Mouse (Mus musculus): ENCODE data around the gene Lats2.

Lats2 gene

DNA sequence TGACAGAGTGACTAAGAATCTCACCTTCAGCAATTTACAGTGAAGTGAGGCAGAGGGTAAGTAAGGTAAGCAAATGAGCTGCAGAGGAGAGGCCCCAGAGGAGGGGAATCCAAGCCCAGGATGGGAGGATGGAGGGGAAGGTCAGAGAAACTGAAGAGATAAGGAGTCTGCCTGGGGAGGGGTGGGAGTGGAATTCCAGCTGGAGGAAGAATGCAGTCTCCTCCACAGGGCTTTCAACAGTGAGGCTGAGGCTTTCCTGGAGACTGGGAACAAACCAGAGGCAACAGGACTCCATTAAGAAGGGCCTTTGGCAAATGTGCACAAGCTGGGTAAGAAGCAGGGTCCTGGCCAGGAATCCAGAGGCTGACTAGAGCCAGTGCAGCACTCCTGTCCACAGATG lies 21.1 kb downstream of the Lats2 start:
- no peak for DNase-seq (ENCODE audit: low read depth, low spot score)

DNA sequence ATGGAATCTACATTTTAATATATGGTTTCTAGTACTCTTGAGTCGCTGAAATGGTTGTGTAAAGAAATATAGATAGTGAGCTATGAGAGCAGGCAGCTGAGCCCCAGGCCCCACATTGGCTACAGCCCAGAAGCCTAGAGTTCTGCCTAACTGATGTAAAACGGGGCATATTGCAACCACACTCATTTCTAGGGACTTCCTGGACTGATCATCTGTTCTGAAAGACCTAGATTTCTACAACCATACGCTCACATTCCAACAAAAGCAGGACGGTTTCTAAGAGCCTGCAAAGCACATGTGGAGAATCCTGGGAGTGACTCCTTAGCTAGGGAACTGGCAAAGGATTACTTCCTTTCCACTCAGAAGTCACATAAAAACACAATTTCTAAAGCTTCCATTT lies 22.0 kb downstream of the Lats2 start:
- DNase-seq (ENCODE audit: low read depth, low spot score), result no peak

DNA sequence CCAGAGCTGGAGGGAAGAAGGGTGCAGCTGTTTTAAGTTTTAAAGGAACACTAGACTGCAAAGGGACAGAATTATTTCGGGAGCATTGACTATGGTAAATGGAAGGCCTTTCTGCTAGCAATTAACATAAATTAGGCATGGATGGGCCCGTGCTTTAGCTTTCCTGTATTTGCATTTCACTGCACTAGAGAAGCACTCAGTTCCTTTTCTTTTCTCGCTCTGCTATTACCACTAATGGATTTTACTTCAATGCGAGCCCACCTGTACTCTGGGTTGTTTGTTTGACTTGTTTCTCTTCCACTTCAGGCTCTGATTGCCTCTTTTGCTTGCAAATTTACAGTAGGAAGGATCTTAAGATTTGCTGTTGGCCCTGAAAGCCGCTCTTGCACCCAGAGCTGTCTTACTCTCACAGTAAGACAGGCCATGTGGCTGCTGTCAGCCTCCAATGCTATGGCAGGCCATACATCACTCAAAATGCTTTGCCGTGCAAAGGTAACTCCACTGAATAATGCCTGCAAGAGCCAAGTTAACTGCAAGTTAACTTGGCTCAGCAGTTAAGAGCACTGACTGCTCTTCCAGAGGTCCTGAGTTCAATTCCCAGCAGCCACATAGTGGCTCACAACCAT lies 25.4 kb downstream of the Lats2 start:
- no peak for DNase-seq (ENCODE audit: low read depth, low spot score)

DNA sequence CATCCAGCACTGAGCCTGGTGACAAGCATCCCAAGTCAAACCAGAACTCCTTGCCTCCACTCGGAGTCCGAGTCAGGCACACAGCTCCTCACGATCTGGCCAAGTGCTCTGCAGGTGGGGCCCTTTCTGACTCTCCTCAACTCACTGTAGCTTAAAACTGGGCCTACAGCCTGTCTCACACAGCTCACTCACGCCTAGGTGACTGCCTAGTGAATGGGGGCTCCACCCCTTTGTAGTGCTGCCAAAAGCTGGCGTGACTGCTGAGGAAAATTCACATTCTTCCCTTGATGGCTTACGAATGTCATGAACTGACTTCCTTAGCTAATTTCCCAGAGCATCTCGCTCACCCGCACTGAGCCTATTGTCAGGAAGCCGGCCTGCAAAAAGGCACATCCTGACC lies 27.7 kb downstream of the Lats2 start:
- DNase-seq (ENCODE audit: low read depth, low spot score), result no peak

DNA sequence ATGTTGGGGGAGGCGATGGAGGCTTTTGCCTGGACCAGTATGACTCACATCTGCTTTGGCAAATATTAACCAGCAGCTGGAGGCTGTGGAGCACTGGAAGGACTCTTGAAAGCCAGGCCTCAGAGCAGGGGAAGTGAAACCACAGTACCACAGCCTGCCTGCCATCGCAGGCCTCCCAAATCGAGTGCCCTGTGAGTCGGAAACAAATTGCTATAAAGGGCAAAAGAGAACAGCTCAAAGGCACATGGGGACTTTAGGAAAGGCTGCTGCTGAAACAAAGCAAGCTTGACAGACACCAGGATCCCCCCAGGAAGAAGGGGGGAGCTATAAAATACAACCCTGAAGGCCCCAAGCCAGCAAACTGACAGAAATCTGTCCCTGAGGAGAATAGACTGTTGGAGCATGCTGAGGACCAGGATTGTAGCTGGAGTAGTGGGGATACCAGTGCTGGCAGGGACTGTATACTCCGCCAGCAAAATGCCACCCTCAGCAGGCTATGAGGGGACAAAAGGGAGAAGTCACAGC lies 28.2 kb downstream of the Lats2 start:
- no peak for DNase-seq (ENCODE audit: low read depth, low spot score)

- DNase-seq (ENCODE audit: low read depth, low spot score), result no peak
Observed at GRCm38 (mm10) chr14:57729364-57729763, 28.8 kb downstream of the Lats2 start.

DNA sequence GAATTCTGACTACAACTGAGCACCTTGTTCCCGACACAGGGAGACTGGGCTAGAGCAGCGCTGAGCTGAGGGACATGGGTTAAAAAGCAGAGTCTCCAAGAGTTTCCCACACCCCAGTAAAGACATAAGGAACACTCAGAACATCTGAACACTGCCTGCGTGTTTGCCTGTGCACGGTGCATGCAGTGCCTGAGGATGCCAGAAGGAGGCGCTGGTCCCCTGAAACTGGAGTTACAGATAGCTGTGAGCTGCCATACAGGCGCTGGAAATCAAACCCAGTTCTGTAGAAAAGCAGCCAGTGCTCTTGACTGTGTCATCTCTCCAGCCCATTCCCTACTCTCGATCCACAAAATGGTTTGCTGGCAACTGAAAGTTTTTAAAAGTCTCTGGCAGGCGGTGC lies 32.0 kb downstream of the Lats2 start:
- DNase-seq (ENCODE audit: low read depth, low spot score), result no peak

- DNase-seq (ENCODE audit: low read depth, low spot score), result no peak
Observed at GRCm38 (mm10) chr14:57724473-57724872, 33.7 kb downstream of the Lats2 start.

- no peak for DNase-seq (ENCODE audit: low read depth, low spot score)
Observed at GRCm38 (mm10) chr14:57718245-57718644, 39.9 kb downstream of the Lats2 start.

DNA sequence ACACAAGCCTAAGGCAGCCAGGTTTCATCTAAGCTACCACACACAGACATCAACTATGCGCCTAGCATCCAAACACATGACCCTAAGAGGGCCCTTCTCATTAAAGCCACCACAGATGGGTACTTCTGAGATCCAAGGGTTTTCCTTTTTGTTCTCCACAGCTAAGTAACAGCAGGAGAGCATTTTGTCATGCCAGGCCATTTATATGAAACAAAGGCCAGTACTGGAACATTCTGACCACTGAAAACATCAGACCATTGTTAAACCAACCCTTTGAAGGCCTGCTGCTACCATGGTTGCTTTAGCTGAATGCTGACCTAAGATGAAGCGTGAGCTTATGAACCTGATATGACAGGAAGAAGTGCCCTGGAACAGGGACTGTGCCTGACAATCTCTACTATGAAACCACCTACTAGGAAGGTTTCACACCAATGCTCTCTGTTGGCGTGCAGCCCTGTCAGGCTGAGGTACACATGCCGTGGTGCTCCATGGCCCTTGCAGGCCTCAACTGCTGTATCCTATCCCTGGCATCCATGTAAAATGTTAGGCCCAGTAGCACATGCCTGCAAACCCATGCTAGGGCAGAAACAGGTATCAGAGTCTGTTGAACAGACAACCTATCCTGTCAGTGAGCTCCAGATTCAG lies 41.5 kb downstream of the Lats2 start:
- no peak for DNase-seq (ENCODE audit: low read depth, low spot score)

DNA sequence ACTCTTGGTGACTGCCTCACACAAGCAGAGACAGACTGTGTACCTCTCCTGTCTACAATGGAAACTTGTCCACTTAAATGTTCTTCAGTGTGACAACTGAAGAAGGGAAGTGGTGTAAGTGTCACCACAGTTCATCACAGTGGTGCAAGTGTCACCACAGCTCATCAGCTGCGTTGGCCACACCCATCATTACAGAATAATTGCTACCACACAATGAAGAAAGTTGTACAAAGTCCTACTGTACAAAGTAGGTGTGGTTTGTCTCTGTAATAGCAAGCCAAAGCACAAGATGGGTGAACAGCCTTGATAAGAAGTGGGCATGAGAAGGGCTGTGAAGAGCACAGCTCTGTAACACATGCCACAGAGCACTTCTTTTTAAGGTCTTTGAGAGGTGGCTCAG lies 45.3 kb downstream of the Lats2 start:
- DNase-seq (ENCODE audit: low read depth, low spot score), result no peak

GRCm38 (mm10) chr14:57711059-57711458 lies 47.1 kb downstream of the Lats2 start:
- no peak for DNase-seq (ENCODE audit: low read depth, low spot score)

DNA sequence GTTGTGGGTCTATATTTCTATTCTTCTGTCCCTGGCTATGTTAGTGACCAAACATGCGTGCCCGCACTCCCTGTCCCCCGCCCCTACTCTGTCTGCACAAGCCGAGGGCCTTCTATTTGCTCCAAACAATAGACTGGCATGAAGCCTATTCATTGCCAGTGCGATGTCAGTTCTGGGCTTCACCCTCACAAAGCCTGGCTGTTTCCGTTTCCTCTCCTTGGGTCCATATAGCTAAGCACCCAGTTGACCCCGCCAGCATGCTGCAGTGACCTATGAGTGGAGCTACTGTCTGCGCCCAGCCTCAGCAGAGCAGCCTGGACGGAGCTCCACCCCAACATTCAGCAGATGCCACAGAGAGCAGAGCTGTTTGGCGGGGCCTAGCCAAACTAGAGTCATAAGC lies 49.0 kb downstream of the Lats2 start:
- DNase-seq (ENCODE audit: low read depth, low spot score), result no peak

DNA sequence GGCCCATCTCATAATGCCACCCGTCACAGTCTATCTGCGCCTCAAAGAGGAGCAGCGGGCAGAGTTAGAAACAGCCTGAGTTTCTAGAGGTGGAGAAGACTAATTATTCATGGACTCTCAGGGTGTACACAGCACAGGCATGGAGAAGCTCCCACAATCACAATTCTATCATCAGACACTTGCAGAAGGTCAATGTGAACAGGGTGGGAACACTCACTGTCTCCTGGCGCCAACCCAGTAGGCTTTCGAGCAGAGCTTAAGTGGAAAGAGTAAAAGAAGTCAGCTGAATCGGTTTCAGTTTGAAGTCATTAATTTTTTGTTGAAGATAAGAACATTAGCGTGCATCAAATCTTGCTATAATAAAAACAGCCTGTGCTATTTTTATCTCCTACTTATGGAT lies 49.6 kb downstream of the Lats2 start:
- no peak for DNase-seq (ENCODE audit: low read depth, low spot score)

DNA sequence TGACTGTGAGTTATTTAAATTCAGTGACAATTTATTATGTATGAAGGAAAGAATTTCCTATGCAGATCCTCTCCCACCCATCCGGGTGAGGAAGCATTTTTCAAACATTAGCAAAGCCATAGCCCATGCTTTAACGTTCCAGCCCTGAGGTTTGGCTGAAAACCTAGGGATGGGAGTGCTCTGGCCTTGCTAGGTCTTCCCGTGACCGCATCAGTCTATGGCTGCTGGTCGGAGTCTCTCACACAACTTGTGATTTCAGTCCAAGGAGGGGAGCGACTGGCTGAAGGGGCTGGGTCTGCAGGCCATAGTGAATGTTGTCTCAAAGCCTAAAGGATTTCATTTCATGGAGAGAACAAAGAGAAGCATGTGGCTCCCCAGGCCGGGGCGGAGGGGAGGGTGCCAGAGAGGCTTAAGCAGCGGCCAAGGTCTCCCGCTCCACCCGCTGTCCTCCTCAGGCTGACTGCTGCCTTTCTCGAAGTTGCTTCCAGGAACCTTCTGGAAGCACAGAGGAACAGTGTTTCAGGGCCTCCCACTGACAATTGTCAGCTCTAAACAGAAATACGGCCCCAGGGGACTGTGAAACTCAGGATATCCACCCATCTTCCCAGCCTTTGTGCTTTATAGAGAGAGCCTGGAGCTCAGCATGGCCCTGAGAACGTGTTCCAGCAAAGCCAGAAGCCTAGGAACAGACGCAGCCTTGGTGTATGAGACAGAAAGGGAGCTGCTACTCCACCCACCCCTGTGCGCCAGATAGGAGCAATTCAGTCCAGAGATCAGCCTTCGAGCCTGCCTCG lies 50.9 kb downstream of the Lats2 start:
- no peak for DNase-seq (ENCODE audit: low read depth, low spot score)

- DNase-seq (ENCODE audit: low read depth, low spot score), result no peak
Observed at GRCm38 (mm10) chr14:57706760-57707099, 51.5 kb downstream of the Lats2 start.

DNA sequence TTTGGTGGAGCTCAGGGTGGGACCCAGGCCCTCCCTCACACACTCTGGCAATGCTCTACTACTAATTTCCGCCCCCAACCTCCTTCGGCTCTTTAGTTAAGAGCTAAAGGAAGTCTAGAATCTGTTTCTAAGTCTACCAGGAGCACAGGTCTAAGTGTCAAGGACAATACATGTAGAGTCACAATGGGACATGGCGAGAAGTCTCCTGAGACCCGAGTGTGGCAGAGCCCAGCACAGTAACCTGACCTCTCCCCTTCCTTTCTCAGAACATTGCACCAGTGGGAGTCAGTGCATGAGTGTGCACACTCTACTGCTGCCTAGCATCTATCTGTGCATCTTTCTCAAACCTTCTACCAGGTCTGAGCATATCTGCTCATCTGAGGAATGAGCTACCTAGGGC lies 52.4 kb downstream of the Lats2 start:
- no peak for DNase-seq (ENCODE audit: low read depth, low spot score)

DNA sequence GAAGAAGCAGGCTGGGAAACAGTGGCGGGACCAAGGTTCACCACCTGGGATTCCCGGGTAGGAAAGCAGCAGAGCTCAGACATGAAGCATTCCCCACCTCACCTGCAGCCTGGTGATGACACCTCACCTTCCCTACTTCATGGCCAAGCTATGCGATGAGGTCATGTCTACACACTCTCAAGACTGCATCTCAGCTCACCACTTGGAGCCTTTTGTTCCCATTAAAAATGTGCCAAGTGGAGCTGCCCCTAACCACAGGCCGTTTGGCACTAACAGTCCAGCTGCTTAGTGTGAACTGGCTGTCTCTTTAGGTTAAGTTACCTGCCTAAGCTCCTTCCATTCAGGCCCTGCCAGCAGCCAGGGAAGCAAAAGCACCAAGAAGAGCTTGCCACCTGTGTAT lies 53.1 kb downstream of the Lats2 start:
- DNase-seq (ENCODE audit: low read depth, low spot score), result no peak

GRCm38 (mm10) chr14:57701915-57702477 lies 56.2 kb downstream of the Lats2 start:
- peak; percentile 27 for DNase-seq (ENCODE audit: low read depth, low spot score)

DNA sequence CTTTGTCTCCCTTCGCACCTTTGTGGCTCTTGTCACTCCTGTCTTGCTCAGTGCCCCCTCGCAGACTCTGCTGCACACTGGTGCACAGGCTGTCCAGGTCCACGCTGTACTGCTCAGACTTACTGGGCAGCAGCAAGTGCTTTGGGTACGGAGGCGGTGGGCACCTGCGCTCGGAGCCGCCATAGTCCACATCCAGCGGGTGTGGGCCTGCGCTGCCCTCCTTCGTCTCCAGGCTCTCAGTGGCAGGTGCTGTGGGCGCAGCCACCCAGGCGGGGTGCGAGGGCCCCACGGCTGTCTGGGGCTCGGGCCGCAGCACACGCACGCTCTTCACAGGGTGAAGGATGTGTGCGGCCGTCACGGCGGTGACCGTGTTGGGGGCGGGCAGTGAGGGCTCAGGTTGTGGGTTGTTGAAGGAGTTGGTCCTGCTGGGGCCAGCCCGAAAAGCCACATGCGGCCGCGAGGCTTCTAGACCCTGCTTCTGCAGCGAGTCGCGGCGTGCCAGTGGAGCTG lies 58.7 kb downstream of the Lats2 start:
- no peak for DNase-seq (ENCODE audit: low read depth, low spot score)

- DNase-seq (ENCODE audit: low read depth, low spot score), result no peak
Observed at GRCm38 (mm10) chr14:57699016-57699415, 59.2 kb downstream of the Lats2 start.

DNA sequence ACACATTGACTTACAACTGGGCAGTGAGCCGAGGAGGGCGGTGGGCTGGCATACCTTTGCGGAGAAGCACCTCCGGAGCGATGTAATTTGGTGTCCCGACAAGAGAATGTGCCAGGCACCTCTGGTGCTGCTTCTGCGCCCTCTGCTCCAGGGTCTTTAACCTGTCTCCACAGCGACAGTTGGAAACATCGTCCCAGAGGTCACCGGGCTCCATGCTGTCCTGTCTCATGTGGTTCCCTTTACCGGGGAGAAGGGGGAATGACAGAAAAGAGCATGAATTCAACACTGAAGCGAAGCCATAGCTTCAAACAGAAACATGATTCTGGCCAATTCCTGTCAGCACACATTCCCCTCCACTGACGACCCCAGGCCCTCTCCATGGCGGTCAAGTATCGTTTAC lies 62.1 kb downstream of the Lats2 start:
- no peak for DNase-seq (ENCODE audit: low read depth, low spot score)
